Mouse (Mus musculus): ENCODE results near the gene Scarb1. TPM values are rescaled to one million over a fixed set of nuclear protein-coding genes. Genes with fewer than 3 reads are reported as not detected.

Gene Scarb1
- 1.4 TPM for polyA plus RNA-seq (2014; fragmentation: Illumina TruSeq; extraction: RNeasy Lipid Tissue Mini Kit (QIAGEN cat#74804); ENCODE audit: low read depth, low replicate concordance)

GRCm38 (mm10) chr5:125340547-125341262 lies at the start of gene Scarb1:
TSS of gene Scarb1 (minus strand) at chr5:125341094.

GRCm38 (mm10) chr5:125389579-125390441 lies 48.9 kb upstream of the Scarb1 start, which contains the start of gene Ubc:
TSS of gene Ubc (minus strand) at chr5:125390202.

GRCm38 (mm10) chr5:125389131-125389578 lies 48.3 kb upstream of the Scarb1 start, which contains the start of gene Gm10382:
TSS of gene Gm10382 (plus strand) at chr5:125389322.

Other genes with a start within 250 kb of the Scarb1 start
- 0.40 TPM for gene Ncor2, start 161.9 kb downstream of the Scarb1 start, polyA plus RNA-seq (2014; fragmentation: Illumina TruSeq; extraction: RNeasy Lipid Tissue Mini Kit (QIAGEN cat#74804); ENCODE audit: low read depth, low replicate concordance)
- gene Gm10382, start 48.2 kb upstream of the Scarb1 start, polyA plus RNA-seq (2014; fragmentation: Illumina TruSeq; extraction: RNeasy Lipid Tissue Mini Kit (QIAGEN cat#74804); ENCODE audit: low read depth, low replicate concordance), result not detected
- gene Ubc, start 49.1 kb upstream of the Scarb1 start, polyA plus RNA-seq (2014; fragmentation: Illumina TruSeq; extraction: RNeasy Lipid Tissue Mini Kit (QIAGEN cat#74804); ENCODE audit: low read depth, low replicate concordance), result 27.8 TPM
- gene Dhx37, start 93.0 kb upstream of the Scarb1 start, polyA plus RNA-seq (2014; fragmentation: Illumina TruSeq; extraction: RNeasy Lipid Tissue Mini Kit (QIAGEN cat#74804); ENCODE audit: low read depth, low replicate concordance), result 2.3 TPM
- gene Bri3bp, start 100.5 kb upstream of the Scarb1 start, polyA plus RNA-seq (2014; fragmentation: Illumina TruSeq; extraction: RNeasy Lipid Tissue Mini Kit (QIAGEN cat#74804); ENCODE audit: low read depth, low replicate concordance), result 7.6 TPM
- gene Aacs, start 134.7 kb upstream of the Scarb1 start, polyA plus RNA-seq (2014; fragmentation: Illumina TruSeq; extraction: RNeasy Lipid Tissue Mini Kit (QIAGEN cat#74804); ENCODE audit: low read depth, low replicate concordance), result 2.4 TPM
- not detected for gene Tmem132b, start 190.7 kb upstream of the Scarb1 start, polyA plus RNA-seq (2014; fragmentation: Illumina TruSeq; extraction: RNeasy Lipid Tissue Mini Kit (QIAGEN cat#74804); ENCODE audit: low read depth, low replicate concordance)